7 mouse cellular contexts compared by ENCODE assay signal in the genomic region with DNA sequence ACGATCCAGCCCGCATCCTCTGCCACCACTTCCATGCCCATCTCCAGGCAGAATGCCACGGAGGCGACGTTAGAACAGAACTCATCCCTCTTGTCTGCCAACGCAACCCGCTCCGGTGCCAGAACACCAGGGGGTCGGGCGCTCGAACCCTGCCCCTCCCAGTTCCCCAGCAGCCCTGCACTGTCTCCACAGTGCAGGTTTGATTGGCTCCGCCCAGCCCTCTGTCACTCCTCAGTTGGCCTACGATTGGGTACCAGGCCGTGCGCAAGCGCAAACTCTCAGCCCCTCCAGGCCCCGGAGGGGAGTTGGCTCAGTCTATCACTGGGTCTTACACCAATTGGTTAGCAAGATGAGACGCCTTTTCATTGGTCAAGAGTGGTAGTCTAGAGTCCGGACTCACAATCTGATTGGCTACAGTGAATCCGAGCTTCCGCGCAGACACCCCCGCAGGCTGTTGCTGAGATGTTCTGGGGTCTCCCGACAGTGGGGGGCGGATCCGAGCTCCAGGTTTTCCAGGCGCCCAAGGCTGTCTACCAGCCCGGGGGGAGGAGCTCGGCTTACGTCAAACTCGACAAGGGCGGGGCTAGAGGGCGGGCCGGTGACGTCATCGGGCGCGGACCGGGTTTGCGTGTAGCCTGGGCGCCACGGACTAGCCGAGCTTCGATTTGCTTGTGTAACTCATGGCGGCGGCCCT. TPM values are rescaled to one million over a fixed set of nuclear protein-coding genes. Genes with fewer than 3 reads are reported as not detected.
DNase-seq lines count a peak whose midpoint lies in the region; ATAC-seq and TF ChIP-seq lines count a peak whose summit lies in the region.

No protein-coding gene starts in this region.

- intact Hi-C loops in gastrocnemius, postnatal 36 days (cut with DNase I), result loop anchor here (2.0 to 5.0 kb wide), 2 partner anchors 210 to 339 kb away; no protein-coding TSS in a partner anchor
- intact Hi-C loops in left cerebral cortex, postnatal 25 days (cut with DNase I), result loop anchor here (1.0 to 5.0 kb wide), 8 partner anchors 35 to 400 kb away; partner anchors contain the start of gene Mbnl2

- no peaks in the 10 kb centered on the region for H3K27me3 ChIP-seq in intestine, embryonic 15.5 days (replicated peaks)
- no peaks in the 10 kb centered on the region for H3K27me3 ChIP-seq in midbrain, embryonic 10.5 days (ENCODE audit: low read depth, poor library complexity, severe bottlenecking)
- no peaks in the 10 kb centered on the region for H3K27me3 ChIP-seq in small intestine, adult 2 months (ENCODE audit: control insufficient read depth, insufficient read depth, low read length)

- TF ChIP-seq CTCF in small intestine, adult 2 months (IDR thresholded peaks at IDR 0.05; ENCODE audit: extremely low read depth, insufficient read length, insufficient replicate concordance, low read depth, low read length), result no peak

- H3K4me2 ChIP-seq in intestine, embryonic 15.5 days (replicated peaks), result peak overlapping the region; percentile 56

- peak; percentile 99 for DNase-seq in adrenal gland, postnatal 10 days
- peak; percentile 97 for DNase-seq in embryo, embryonic 11.5 days (ENCODE audit: low read depth, low spot score)
- DNase-seq in gastrocnemius, postnatal 36 days, result peak; percentile 98 to 99
- DNase-seq in left cerebral cortex, postnatal 25 days (ENCODE audit: low spot score in 2 of 2), result peak; percentile 98 to 99
- DNase-seq in midbrain, embryonic 10.5 days (ENCODE audit: low spot score), result peak; percentile 99

- H3K9me3 ChIP-seq in intestine, embryonic 15.5 days, result no peaks in the 10 kb centered on the region
- H3K9me3 ChIP-seq in midbrain, embryonic 10.5 days (replicated peaks), result 0 out of 2 replicates have a peak, but pooled peaks cover 3% of the 10 kb centered on the region

- no peaks in the 10 kb centered on the region for H3K36me3 ChIP-seq in intestine, embryonic 15.5 days
- peaks cover 10% of the 10 kb centered on the region for H3K36me3 ChIP-seq in midbrain, embryonic 10.5 days
- no peaks in the 10 kb centered on the region for H3K36me3 ChIP-seq in small intestine, adult 2 months (ENCODE audit: control insufficient read depth, insufficient read depth, low read length)

- peak overlapping the region; percentile 83 for H3K4me3 ChIP-seq in intestine, embryonic 15.5 days (replicated peaks)
- peak overlapping the region; percentile 74 for H3K4me3 ChIP-seq in midbrain, embryonic 10.5 days
- H3K4me3 ChIP-seq in small intestine, adult 2 months (ENCODE audit: low read depth, low read length), result peak overlapping the region; percentile 87

- H3K9ac ChIP-seq in intestine, embryonic 15.5 days, result peak overlapping the region; percentile 63

- under 1% methylated on average over 46 of the region's 46 CpGs for WGBS in intestine, embryonic 15.5 days
- WGBS in midbrain, embryonic 10.5 days, result under 1% methylated on average over 46 of the region's 46 CpGs
- under 1% methylated on average over 46 of the region's 46 CpGs for WGBS in small intestine, adult 2 months

- ATAC-seq in intestine, embryonic 15.5 days, result peak; percentile 95

- peak overlapping the region; percentile 94 for H3K27ac ChIP-seq in intestine, embryonic 15.5 days
- peak overlapping the region; percentile 93 for H3K27ac ChIP-seq in midbrain, embryonic 10.5 days (replicated peaks)
- H3K27ac ChIP-seq in small intestine, adult 2 months (ENCODE audit: insufficient read depth, low read depth, low read length), result peak overlapping the region; percentile 98

- peak; percentile 83 for TF ChIP-seq POLR2A in small intestine, adult 2 months (IDR thresholded peaks at IDR 0.05; ENCODE audit: low read depth, low read length)

- H3K4me1 ChIP-seq in intestine, embryonic 15.5 days (replicated peaks), result no peaks in the 10 kb centered on the region
- peaks cover 30% of the 10 kb centered on the region for H3K4me1 ChIP-seq in midbrain, embryonic 10.5 days
- no peaks in the 10 kb centered on the region for H3K4me1 ChIP-seq in small intestine, adult 2 months (ENCODE audit: control insufficient read depth, insufficient read depth, insufficient read length, low read length)

RNA-seq across cellular contexts. Expression of gene Rap2a, which starts 0.8 kb away (rescaled TPM):
- total RNA-seq in adrenal gland, postnatal 10 days (2021), result 10 to 100 TPM; 20.4 to 23.4 TPM
- total RNA-seq in gastrocnemius, postnatal 36 days (2021), result 1 to 10 TPM; 3.5 to 3.7 TPM
- polyA plus RNA-seq in intestine, embryonic 15.5 days (2015; fragmentation: Nextera tagmentation; extraction: Ambion mirVana), result 19.8 and 20.8 TPM in 2 replicates
- total RNA-seq in left cerebral cortex, postnatal 25 days (2021), result 100 to 1,000 TPM in 1 of 2 experiments, 10 to 100 TPM in 1; 90.0 to 106 TPM
- polyA plus RNA-seq in midbrain, embryonic 10.5 days (2016; fragmentation: Nextera tagmentation; extraction: Ambion mirVana), result 7.8 and 11.3 TPM in 2 replicates
- 4.1 and 13.3 TPM in 2 replicates for polyA plus RNA-seq in small intestine, adult 2 months (2012; rRNA removed)

Comparison
In these comparisons a context has a peak if more than half of its experiments do, and no peak if none do; other contexts are left out.
1. Peak in every context shown above with its lines: DNase-seq, ATAC-seq, H3K4me3 ChIP-seq and H3K27ac ChIP-seq.
2. RNA of gene Rap2a, which starts 0.8 kb away (total RNA-seq): 90.0 to 106 TPM in left cerebral cortex, postnatal 25 days and 20.4 to 23.4 TPM in adrenal gland, postnatal 10 days; 3.5 to 3.7 TPM in gastrocnemius, postnatal 36 days; every median in the first group is over 4 times any median in the second.